Mouse (Mus musculus): ENCODE measurements around the gene Dtx2.

- TF ChIP-seq POLR2A (IDR thresholded peaks at IDR 0.05; ENCODE audit: borderline replicate concordance, insufficient read depth, low read length) (no peak), CTCF (IDR thresholded peaks at IDR 0.05; ENCODE audit: borderline replicate concordance, insufficient read depth, low read depth, low read length) (peak; percentile 38; the same call in 1 of the 2 replicates)
These were observed 50.8 kb downstream of the Dtx2 start for GRCm38 (mm10) chr5:136045408-136045807.
